Mouse (Mus musculus) hindbrain, embryonic 15.5 days (tissue): ENCODE measurements around the gene Msx3. TPM values are rescaled to one million over a fixed set of nuclear protein-coding genes. Genes with fewer than 3 reads are reported as not detected.

ENCODE experiments used
- ATAC-seq: fragments of 200-750 bp; cut with Nextera tagmentation; 2 replicates; pipeline ENCODE4 v1.8.0; 2017; ENCODE audit warnings: low read depth, moderate number of reproducible peaks, moderate TSS enrichment; ENCODE audit not compliant: low FRiP score
- H3K27ac ChIP-seq: fragments of 300-500 bp; sonication (generic); replicated peaks from 2 replicates; pipeline ENCODE4 v1.5.1; 2015; ENCODE audit warnings: mild to moderate bottlenecking, inconsistent platforms
- H3K27me3 ChIP-seq: fragments of 300-500 bp; sonication (generic); 2 replicates; pipeline ENCODE4 v1.6.1; 2015; ENCODE audit warnings: control low read depth, inconsistent platforms
- H3K36me3 ChIP-seq: fragments of 300-500 bp; sonication (generic); 2 replicates; pipeline ENCODE4 v1.6.1; 2015; ENCODE audit warnings: control low read depth, inconsistent platforms
- H3K4me1 ChIP-seq: fragments of 300-500 bp; sonication (generic); replicated peaks from 2 replicates; pipeline ENCODE4 v1.6.1; 2015; ENCODE audit warnings: control low read depth, inconsistent platforms
- H3K4me2 ChIP-seq: fragments of 300-500 bp; sonication (generic); 2 replicates; pipeline ENCODE4 v1.6.1; 2015; ENCODE audit warnings: moderate library complexity, mild to moderate bottlenecking, inconsistent platforms
- H3K4me3 ChIP-seq: fragments of 300-500 bp; sonication (generic); 2 replicates; pipeline ENCODE4 v1.5.1; 2015; ENCODE audit warnings: mild to moderate bottlenecking, inconsistent platforms
- H3K9ac ChIP-seq: fragments of 300-500 bp; sonication (generic); 2 replicates; pipeline ENCODE4 v1.6.1; 2015; ENCODE audit warnings: inconsistent platforms
- H3K9me3 ChIP-seq: fragments of 300-500 bp; sonication (generic); 2 replicates; pipeline ENCODE4 v1.6.1; 2016; ENCODE audit warnings: control low read depth, inconsistent platforms
- whole genome bisulfite sequencing: fragments of 180-500 bp; shearing (Covaris S2); methylation state at CpG from one replicate; pipeline ENCODE4 v1.1.7; 2015; 5-methylcytosine and 5-hydroxymethylcytosine counted together
- polyA plus RNA-seq: library from polyadenylated mRNA; unstranded; fragments of >200 nt; fragmentation: Nextera tagmentation; extraction: Ambion mirVana; gene quantifications from 2 replicates; pipeline ENCODE4 v1.2.1, GENCODE M21; 2015

Gene Msx3
- 5.5 and 9.5 TPM in 2 replicates for polyA plus RNA-seq

GRCm38 (mm10) chr7:140048361-140049114, at the start of gene Msx3:
TSS of gene Msx3 (minus strand) at chr7:140049089.
- Histone ChIP-seq H3K27ac (0 out of 2 replicates have a peak within 1 kb of the TSS, but pooled peaks have one; percentile 1), H3K4me1 (peaks cover 26% of the 10 kb centered on the region), H3K4me2 (peak within 1 kb of the TSS; percentile 79), H3K4me3 (peak within 1 kb of the TSS; percentile 52), H3K9ac (peak within 1 kb of the TSS; percentile 49), H3K36me3 (no peaks in the 10 kb centered on the region), H3K9me3 (no peaks in the 10 kb centered on the region), H3K27me3 (peaks cover 66% of the 10 kb centered on the region)
- WGBS: under 1% methylated on average over 56 of the region's 56 CpGs
- ATAC-seq: peak; percentile 46; the same call in 1 of the 2 replicates

DNA sequence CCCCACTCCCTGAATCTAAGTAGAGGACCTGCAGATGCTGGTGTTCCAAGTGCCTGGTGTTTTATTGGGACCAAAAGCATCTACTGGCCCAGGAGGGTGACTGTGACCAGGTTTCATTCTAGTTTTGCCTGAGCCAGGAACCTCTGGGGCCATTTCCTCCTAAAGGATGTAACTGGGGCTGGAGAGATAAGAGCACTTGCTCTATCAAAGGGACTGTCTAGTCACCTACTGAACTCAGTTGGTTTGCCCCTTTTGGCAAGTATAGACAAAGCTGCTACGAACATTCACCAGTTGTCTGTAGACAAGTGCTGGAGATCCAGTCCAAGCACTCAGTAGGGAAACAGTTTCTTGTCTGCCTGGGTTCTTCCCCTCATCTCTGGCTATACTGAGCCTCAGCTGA, 49.6 kb upstream of the Msx3 start:
- no peak overlapping the region for H3K27ac ChIP-seq
- no peak overlapping the region for H3K9ac ChIP-seq
- H3K27me3 ChIP-seq: no peaks in the 10 kb centered on the region
- no peaks in the 10 kb centered on the region for H3K9me3 ChIP-seq
- WGBS: 96% methylated on average over 1 of the region's 1 CpGs
- ATAC-seq: no peak
- no peak overlapping the region for H3K4me2 ChIP-seq
- no peaks in the 10 kb centered on the region for H3K36me3 ChIP-seq
- no peak overlapping the region for H3K4me3 ChIP-seq
- peaks cover 11% of the 10 kb centered on the region for H3K4me1 ChIP-seq

DNA sequence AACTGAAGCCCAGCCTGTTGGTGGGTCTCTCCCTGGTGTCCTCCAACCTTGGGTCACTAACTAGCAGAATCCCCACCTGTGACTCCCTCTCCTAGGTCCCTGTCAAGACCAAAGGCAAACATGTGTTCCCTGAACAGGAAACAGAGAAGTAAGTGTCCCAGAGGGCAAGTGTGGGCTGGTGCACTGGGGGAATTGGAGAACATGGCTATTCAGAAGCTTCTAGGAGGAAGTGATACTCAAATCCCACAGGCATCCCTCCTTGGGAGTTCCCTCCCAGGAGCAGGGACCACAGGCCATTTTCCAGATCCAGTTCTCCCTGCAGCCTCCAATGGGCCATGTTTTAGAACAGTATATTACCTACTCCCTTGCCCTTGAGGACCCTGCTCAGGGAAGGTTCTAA, 47.2 kb upstream of the Msx3 start:
- Histone ChIP-seq H3K4me1 (no peaks in the 10 kb centered on the region), H3K4me3 (no peak overlapping the region), H3K9ac (no peak overlapping the region), H3K36me3 (no peaks in the 10 kb centered on the region), H3K27ac (no peak overlapping the region), H3K9me3 (no peaks in the 10 kb centered on the region), H3K27me3 (no peaks in the 10 kb centered on the region), H3K4me2 (no peak overlapping the region)
- no peak for ATAC-seq

DNA sequence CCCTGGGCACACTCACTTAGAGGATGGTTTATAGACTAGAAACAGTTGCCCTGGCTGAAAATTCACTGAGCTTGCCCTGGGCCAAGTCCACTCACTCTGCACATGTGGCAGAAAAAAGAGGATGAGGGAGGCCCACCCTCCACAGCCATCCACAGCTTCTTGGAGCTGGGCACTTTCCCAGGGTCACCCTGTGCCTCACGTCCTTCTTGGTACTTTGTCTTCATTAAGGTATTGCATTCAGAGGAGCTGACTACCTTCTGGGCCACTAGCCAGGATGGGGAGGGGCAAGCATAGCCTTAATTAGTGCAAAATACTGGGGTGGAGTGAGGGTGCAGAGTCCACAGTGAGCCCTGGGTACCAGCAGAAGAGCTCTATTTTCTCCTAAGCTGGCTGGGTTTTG, 46.7 kb upstream of the Msx3 start:
- 48% methylated on average over 1 of the region's 1 CpGs for WGBS
- H3K4me2 ChIP-seq: no peak overlapping the region
- ATAC-seq: no peak
- no peak overlapping the region for H3K4me3 ChIP-seq
- H3K36me3 ChIP-seq: no peaks in the 10 kb centered on the region
- H3K27me3 ChIP-seq: no peaks in the 10 kb centered on the region
- no peak overlapping the region for H3K9ac ChIP-seq
- no peak overlapping the region for H3K27ac ChIP-seq
- H3K4me1 ChIP-seq: no peaks in the 10 kb centered on the region
- H3K9me3 ChIP-seq: no peaks in the 10 kb centered on the region

GRCm38 (mm10) chr7:140094954-140095353, 46.1 kb upstream of the Msx3 start:
- Histone ChIP-seq H3K4me2 (no peak overlapping the region), H3K4me3 (no peak overlapping the region), H3K4me1 (no peaks in the 10 kb centered on the region), H3K36me3 (no peaks in the 10 kb centered on the region), H3K27ac (no peak overlapping the region), H3K9me3 (no peaks in the 10 kb centered on the region), H3K27me3 (no peaks in the 10 kb centered on the region), H3K9ac (no peak overlapping the region)
- 74% methylated on average over 5 of the region's 5 CpGs for WGBS
- ATAC-seq: no peak

DNA sequence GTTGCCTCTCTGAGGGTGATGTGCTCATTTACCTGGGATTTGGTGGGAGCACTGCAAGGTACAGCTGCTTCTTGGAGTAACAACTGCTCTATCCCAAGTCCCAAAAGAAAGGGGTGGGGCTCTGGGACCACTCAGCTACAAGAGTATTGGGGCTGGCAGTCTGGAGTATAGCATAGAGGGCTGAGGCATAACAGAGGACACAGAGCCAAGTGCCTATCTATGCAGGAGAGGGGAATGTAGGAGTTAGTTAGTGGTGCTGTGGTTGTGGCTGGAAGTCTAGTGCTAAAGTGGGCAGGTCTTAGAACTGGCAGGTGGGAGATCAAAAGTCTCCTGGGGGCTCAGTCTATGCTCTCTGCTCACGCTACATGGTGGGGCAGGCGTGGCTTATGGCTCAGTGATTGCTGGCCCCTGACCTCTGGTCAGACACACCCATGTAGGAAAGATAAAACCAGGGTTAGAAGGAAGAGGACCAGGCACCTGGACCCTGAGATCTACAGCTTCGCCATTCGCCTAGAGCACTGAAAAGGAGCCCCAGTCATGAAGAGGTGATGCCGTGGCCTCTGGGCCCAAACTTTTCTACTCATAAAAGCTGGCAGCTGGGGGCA, 44.1 kb upstream of the Msx3 start, which contains the start of gene Prap1:
Gene Prap1, plus strand, starts transcription at position 472 of the 605 bp plus-strand sequence.
- no peaks in the 10 kb centered on the region for H3K27me3 ChIP-seq
- no peak within 1 kb of the TSS for H3K27ac ChIP-seq
- H3K9me3 ChIP-seq: no peaks in the 10 kb centered on the region
- no peak for ATAC-seq
- H3K4me3 ChIP-seq: no peak within 1 kb of the TSS
- H3K36me3 ChIP-seq: no peaks in the 10 kb centered on the region
- WGBS: 68% methylated on average over 5 of the region's 5 CpGs
- no peaks in the 10 kb centered on the region for H3K4me1 ChIP-seq
- no peak within 1 kb of the TSS for H3K4me2 ChIP-seq
- H3K9ac ChIP-seq: no peak within 1 kb of the TSS

- Histone ChIP-seq H3K4me3 (no peak overlapping the region), H3K36me3 (no peaks in the 10 kb centered on the region), H3K4me1 (no peaks in the 10 kb centered on the region), H3K9me3 (no peaks in the 10 kb centered on the region), H3K27me3 (no peaks in the 10 kb centered on the region), H3K27ac (no peak overlapping the region), H3K9ac (no peak overlapping the region), H3K4me2 (no peak overlapping the region)
- no peak for ATAC-seq
- 76% methylated on average over 10 of the region's 10 CpGs for WGBS
These were observed 41.7 kb upstream of the Msx3 start for GRCm38 (mm10) chr7:140090601-140091000.

GRCm38 (mm10) chr7:140082242-140082678, 33.4 kb upstream of the Msx3 start, which contains the start of gene Caly:
TSS of gene Caly (minus strand) at chr7:140082548.
- peak; percentile 88 for ATAC-seq
- H3K27ac ChIP-seq: peak within 1 kb of the TSS; percentile 88
- H3K4me3 ChIP-seq: peak within 1 kb of the TSS; percentile 49
- H3K27me3 ChIP-seq: no peaks in the 10 kb centered on the region
- H3K36me3 ChIP-seq: no peaks in the 10 kb centered on the region
- H3K4me2 ChIP-seq: peak within 1 kb of the TSS; percentile 64
- no peaks in the 10 kb centered on the region for H3K9me3 ChIP-seq
- WGBS: 2% methylated on average over 18 of the region's 18 CpGs
- H3K4me1 ChIP-seq: peaks cover 25% of the 10 kb centered on the region
- peak within 1 kb of the TSS; percentile 79 for H3K9ac ChIP-seq

GRCm38 (mm10) chr7:140081408-140082241, 32.7 kb upstream of the Msx3 start:
- peak overlapping the region; percentile 88 for H3K27ac ChIP-seq
- H3K36me3 ChIP-seq: no peaks in the 10 kb centered on the region
- H3K9me3 ChIP-seq: no peaks in the 10 kb centered on the region
- H3K4me3 ChIP-seq: peak overlapping the region; percentile 49
- peak; percentile 44 for ATAC-seq
- WGBS: 7% methylated on average over 20 of the region's 20 CpGs
- peak overlapping the region; percentile 79 for H3K9ac ChIP-seq
- peak overlapping the region; percentile 64 for H3K4me2 ChIP-seq
- peaks cover 25% of the 10 kb centered on the region for H3K4me1 ChIP-seq
- H3K27me3 ChIP-seq: no peaks in the 10 kb centered on the region

DNA sequence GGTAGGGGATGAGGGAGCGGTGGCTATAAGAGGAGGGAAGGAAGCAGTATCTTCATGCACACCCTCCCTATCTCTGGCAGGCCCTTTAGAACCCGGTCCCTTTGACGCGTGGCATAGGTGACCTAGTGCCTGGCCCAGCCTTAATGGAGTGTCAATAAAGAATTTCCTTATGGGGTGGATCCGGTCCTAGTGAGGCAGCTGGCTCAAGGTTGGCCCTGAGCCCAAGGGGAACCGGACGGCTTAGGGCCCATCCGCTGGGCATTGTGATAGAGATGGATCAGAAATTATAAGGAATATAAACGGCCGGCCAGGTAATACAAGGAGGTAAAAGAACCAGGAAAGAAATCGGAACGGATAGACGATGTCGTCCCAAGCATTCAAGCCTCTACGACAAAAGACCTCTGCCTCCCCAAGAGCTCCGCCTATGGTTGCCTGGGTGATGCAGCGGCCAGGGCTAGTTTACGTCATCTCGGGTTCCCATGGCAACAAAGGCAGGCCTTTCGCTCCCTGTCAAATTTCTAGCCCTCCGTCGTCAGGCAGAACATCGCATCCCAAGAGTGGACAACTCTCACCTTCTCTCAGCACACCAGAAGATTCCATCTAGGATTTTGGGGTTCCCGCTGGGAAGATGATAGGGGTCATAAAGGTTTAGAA, 31.7 kb upstream of the Msx3 start:
- 2% methylated on average over 24 of the region's 24 CpGs for WGBS
- Histone ChIP-seq H3K27me3 (no peaks in the 10 kb centered on the region), H3K4me2 (peak overlapping the region; percentile 64), H3K4me1 (peaks cover 25% of the 10 kb centered on the region), H3K27ac (peak overlapping the region; percentile 88), H3K9me3 (no peaks in the 10 kb centered on the region), H3K9ac (peak overlapping the region; percentile 79), H3K4me3 (peak overlapping the region; percentile 49), H3K36me3 (no peaks in the 10 kb centered on the region)
- ATAC-seq: peak; percentile 81

DNA sequence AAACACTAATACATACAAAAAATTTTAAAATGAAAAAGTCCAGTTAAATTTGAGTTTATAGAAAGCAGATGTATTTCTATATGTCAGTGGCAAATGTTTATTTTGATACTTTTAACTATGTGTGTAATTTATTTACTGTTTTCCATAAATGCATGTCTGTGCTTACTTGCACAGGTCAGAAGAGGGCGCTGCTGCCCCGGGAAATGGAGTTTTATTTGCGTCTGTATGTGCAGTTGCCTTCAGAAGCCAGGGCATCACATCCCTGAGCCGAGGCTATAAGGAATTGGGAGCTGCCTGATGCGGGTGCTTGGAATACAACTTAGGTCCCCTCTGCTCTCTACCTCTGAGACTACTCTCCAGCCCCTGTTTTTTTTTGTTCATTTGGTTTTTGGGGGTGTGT, 29.8 kb upstream of the Msx3 start:
- H3K27ac ChIP-seq: 0 out of 2 replicates have a peak overlapping the region, but pooled peaks have one; percentile 88

More for the DNA sequence above, 29.8 kb upstream of the Msx3 start:
- no peak overlapping the region for H3K9ac ChIP-seq
- no peak for ATAC-seq
- H3K9me3 ChIP-seq: no peaks in the 10 kb centered on the region
- peaks cover 2% of the 10 kb centered on the region; the same call in 1 of the 2 replicates for H3K36me3 ChIP-seq
- H3K4me2 ChIP-seq: no peak overlapping the region
- no peak overlapping the region for H3K4me3 ChIP-seq
- peaks cover 25% of the 10 kb centered on the region for H3K4me1 ChIP-seq
- 9% methylated on average over 5 of the region's 5 CpGs for WGBS
- H3K27me3 ChIP-seq: no peaks in the 10 kb centered on the region
